Mouse (Mus musculus): ENCODE data around the gene Psap.

The Psap gene

GRCm38 (mm10) chr10:60265252-60265651, 12.2 kb upstream of the Psap start:
- DNase-seq (ENCODE audit: low spot score) = no peak

GRCm38 (mm10) chr10:60266842-60267401, 10.5 kb upstream of the Psap start:
- DNase-seq (ENCODE audit: low spot score) = no peak

- DNase-seq (ENCODE audit: low spot score) = no peak
Measured at GRCm38 (mm10) chr10:60268738-60269137, 8.7 kb upstream of the Psap start.

GRCm38 (mm10) chr10:60269141-60270064, 8.0 kb upstream of the Psap start:
- DNase-seq (ENCODE audit: low spot score) = no peak

GRCm38 (mm10) chr10:60271015-60271414, 6.4 kb upstream of the Psap start:
- DNase-seq (ENCODE audit: low spot score) = no peak

- DNase-seq (ENCODE audit: low spot score) = no peak
Measured at GRCm38 (mm10) chr10:60272241-60272640, 5.2 kb upstream of the Psap start.

- DNase-seq (ENCODE audit: low spot score) = no peak
Measured at GRCm38 (mm10) chr10:60273382-60273781, 4.0 kb upstream of the Psap start.

GRCm38 (mm10) chr10:60278006-60278399, 576 bp downstream of the Psap start:
- no peak for DNase-seq (ENCODE audit: low spot score)

GRCm38 (mm10) chr10:60278786-60279185, 1.4 kb downstream of the Psap start:
- no peak for DNase-seq (ENCODE audit: low spot score)

- no peak for DNase-seq (ENCODE audit: low spot score)
Measured at GRCm38 (mm10) chr10:60279290-60279940, 2.0 kb downstream of the Psap start.

- DNase-seq (ENCODE audit: low spot score) = peak; percentile 85
Measured at GRCm38 (mm10) chr10:60279941-60280301, 2.5 kb downstream of the Psap start.

GRCm38 (mm10) chr10:60280353-60280752, 2.9 kb downstream of the Psap start:
- DNase-seq (ENCODE audit: low spot score) = peak; percentile 60

- DNase-seq (ENCODE audit: low spot score) = no peak
Measured at GRCm38 (mm10) chr10:60281571-60282050, 4.2 kb downstream of the Psap start.

- peak; percentile 86 for DNase-seq (ENCODE audit: low spot score)
Measured at GRCm38 (mm10) chr10:60282116-60283014, 4.9 kb downstream of the Psap start.

- DNase-seq (ENCODE audit: low spot score) = no peak
Measured at GRCm38 (mm10) chr10:60284248-60284647, 6.8 kb downstream of the Psap start.

- DNase-seq (ENCODE audit: low spot score) = peak; percentile 43
Measured at GRCm38 (mm10) chr10:60284676-60285111, 7.3 kb downstream of the Psap start.

- DNase-seq (ENCODE audit: low spot score) = no peak
Measured at GRCm38 (mm10) chr10:60285183-60285582, 7.8 kb downstream of the Psap start.

- DNase-seq (ENCODE audit: low spot score) = peak; percentile 30
Measured at GRCm38 (mm10) chr10:60285676-60286372, 8.4 kb downstream of the Psap start.

- DNase-seq (ENCODE audit: low spot score) = no peak
Measured at GRCm38 (mm10) chr10:60286546-60286945, 9.1 kb downstream of the Psap start.

GRCm38 (mm10) chr10:60287161-60287560, 9.7 kb downstream of the Psap start:
- DNase-seq (ENCODE audit: low spot score) = no peak

GRCm38 (mm10) chr10:60287726-60288125, 10.3 kb downstream of the Psap start:
- DNase-seq (ENCODE audit: low spot score) = no peak
